Mouse (Mus musculus): ENCODE data around the gene Mtcl1.

Mtcl1 gene

GRCm38 (mm10) chr17:66322646-66323255 lies 126.8 kb downstream of the Mtcl1 start:
- DNase-seq (ENCODE audit: low spot score): no peak

- no peak for DNase-seq (ENCODE audit: low spot score)
Observed at GRCm38 (mm10) chr17:66321933-66322332, 127.6 kb downstream of the Mtcl1 start.

GRCm38 (mm10) chr17:66320716-66321372 lies 128.7 kb downstream of the Mtcl1 start:
- no peak for DNase-seq (ENCODE audit: low spot score)

GRCm38 (mm10) chr17:66318031-66318430 lies 131.5 kb downstream of the Mtcl1 start:
- DNase-seq (ENCODE audit: low spot score): no peak

DNA sequence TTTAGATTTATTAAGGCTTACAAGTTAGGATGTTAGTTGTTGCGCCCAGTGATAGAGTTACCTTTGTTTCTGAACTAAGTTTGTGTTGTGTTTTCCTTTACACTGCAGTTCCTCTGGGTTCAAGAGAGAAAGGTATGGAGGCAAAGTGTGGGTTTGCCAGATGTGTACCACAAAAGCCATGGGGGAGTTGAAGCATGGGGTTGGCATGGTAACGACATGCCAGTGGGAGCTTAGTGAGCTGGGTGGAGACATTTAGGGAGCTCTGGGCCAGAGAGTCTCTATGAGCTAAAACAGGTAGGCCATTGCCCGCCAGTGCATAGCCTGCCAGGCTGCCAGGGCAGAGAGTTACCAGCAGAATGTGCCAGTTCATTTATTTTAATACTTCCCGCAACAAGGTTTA lies 132.0 kb downstream of the Mtcl1 start:
- no peak for DNase-seq (ENCODE audit: low spot score)

DNA sequence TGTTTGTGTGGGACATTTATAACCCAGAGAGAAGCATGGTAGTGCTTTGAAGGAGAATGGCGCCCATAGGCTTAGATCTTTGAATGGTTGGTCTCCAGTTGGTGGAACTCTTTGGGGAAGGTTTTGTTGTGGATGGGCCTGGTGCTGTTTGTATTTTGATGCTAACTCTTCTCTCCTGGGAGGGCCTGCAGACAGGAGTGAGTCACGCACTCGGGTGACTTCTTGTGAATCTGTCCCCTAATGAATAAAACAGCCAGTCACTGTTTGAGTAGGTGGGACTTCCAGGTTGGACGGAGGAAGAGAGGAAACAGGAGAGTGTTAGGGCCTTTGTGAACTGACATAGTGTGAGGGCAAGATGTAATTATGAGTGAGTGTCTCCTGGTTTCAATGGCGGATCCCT lies 132.4 kb downstream of the Mtcl1 start:
- DNase-seq (ENCODE audit: low spot score): no peak

GRCm38 (mm10) chr17:66315451-66315850 lies 134.1 kb downstream of the Mtcl1 start:
- no peak for DNase-seq (ENCODE audit: low spot score)

DNA sequence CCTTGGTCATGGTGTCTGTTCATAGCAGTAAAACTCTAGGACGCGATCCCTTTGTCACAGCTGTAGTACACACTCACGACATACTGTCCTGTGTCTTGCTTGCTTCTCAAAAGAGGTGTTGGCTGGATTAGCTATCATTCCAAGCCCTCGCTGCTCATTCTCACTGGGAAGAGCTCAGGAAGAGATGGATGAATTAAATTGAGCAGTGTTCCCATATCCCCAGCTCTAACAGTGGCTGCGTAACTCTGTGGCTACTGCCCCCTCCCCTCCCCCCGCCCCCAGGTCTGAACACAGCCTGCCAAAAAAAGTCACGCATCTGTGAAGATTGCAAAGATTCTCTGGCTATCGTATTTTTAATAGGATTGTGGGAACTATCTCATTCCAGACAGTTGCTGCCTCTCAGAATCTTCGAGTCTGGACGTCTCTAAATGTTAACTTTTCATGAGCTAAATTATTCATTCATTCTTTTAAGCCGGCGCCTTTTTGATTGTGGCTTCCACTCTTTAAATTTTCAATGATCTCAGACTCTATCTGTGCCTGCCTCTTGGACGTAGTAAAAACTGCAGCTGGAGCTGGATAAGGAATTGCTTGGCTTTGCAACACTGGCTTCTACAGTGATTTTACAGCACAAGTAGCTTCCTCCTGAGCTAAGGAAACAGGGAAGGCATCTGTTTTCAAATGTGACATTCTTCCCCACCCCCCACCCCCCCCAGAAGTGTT lies 134.8 kb downstream of the Mtcl1 start:
- no peak for DNase-seq (ENCODE audit: low spot score)

- no peak for DNase-seq (ENCODE audit: low spot score)
Observed at GRCm38 (mm10) chr17:66301906-66302305, 147.6 kb downstream of the Mtcl1 start.

DNA sequence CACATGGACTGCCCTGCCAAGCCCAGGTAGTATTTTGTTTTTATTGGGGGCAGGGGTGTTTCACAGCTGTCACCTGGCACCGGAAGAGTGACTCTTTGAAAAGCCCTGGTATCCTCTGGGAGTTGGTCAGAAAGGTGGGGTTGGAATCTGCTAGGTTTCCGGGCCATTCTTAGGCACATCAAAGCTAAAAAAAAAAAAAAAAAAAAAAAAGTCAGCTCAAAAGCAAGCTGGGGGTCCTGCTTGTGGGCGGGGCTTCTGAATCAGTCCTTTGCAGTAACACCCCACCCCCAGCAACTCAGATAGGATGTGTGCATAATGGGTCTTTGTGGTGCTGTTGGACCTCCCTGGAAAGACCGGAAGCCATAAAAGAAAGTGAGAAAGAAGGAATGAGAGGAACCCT lies 148.3 kb downstream of the Mtcl1 start:
- DNase-seq (ENCODE audit: low spot score): no peak

- no peak for DNase-seq (ENCODE audit: low spot score)
Observed at GRCm38 (mm10) chr17:66297721-66298120, 151.8 kb downstream of the Mtcl1 start.

- DNase-seq (ENCODE audit: low spot score): no peak
Observed at GRCm38 (mm10) chr17:66293581-66293980, 156.0 kb downstream of the Mtcl1 start.

GRCm38 (mm10) chr17:66289894-66290293 lies 159.7 kb downstream of the Mtcl1 start:
- no peak for DNase-seq (ENCODE audit: low spot score)
